Mouse (Mus musculus) brain, embryonic 14.5 days (tissue): ENCODE results near the gene Map2.

Source experiments
- CTCF ChIP-seq: fragments of 200-500 bp; IDR thresholded peaks from 2 replicates; pipeline ENCODE4 v1.5.1; 2012; ENCODE audit warnings: inconsistent platforms, mild to moderate bottlenecking, moderate library complexity, borderline replicate concordance; ENCODE audit not compliant: insufficient read depth, insufficient read length; ENCODE audit errors: extremely low read depth
- POLR2A ChIP-seq: fragments of 200-500 bp; IDR thresholded peaks from 2 replicates; pipeline ENCODE4 v1.6.1; 2012; ENCODE audit warnings: mild to moderate bottlenecking, inconsistent platforms, borderline replicate concordance; ENCODE audit not compliant: poor library complexity, insufficient read depth, insufficient read length, severe bottlenecking; ENCODE audit errors: extremely low read depth

DNA sequence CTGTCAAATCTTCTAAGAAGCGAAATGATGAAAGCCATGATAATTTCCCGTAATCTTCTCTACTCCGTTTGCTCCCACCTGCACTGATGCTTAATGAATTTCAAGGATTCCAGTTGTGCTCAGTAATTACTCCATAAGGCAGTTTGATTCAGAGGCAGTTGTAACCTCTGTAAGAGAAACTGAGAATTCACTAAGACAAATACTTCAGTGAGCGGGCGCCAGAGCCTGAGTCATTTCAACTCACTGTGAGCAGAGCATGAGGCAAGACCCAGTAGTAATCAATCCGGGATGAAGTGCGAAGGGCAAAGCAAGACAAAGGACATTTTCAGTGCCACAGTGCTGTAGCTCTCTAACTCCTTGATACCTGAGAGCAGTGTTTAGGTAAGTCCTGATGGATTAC, 194.4 kb downstream of the Map2 start:
- no peak for TF ChIP-seq CTCF
- no peak for TF ChIP-seq POLR2A
